Mouse (Mus musculus) ES-E14 (cell line): ENCODE measurements around the gene Ccdc89. TPM values are rescaled to one million over a fixed set of nuclear protein-coding genes. Genes with fewer than 3 reads are reported as not detected.

Experiments
- DNase-seq: peaks from one replicate; pipeline ENCODE4 v3.0.0-alpha.2; 2013; ENCODE audit warnings: low read depth, low spot score
- H3K27ac ChIP-seq: 2 replicates; pipeline ENCODE4 v1.5.1; 2012; ENCODE audit warnings: low read depth, mild to moderate bottlenecking, low read length, moderate library complexity, mixed read lengths; ENCODE audit not compliant: poor library complexity, insufficient read depth, severe bottlenecking
- H3K36me3 ChIP-seq: 2 replicates; pipeline ENCODE4 v1.6.1; 2012; ENCODE audit warnings: mild to moderate bottlenecking, low read length, moderate library complexity, mixed read lengths; ENCODE audit not compliant: control insufficient read depth, poor library complexity, insufficient read depth, severe bottlenecking
- H3K4me1 ChIP-seq, 2 experiments: fragments of 150-350 bp in 1 of 2; sonication (generic) in 1 of 2; 2 replicates each; pipeline ENCODE4 v1.6.1; 2012; ENCODE audit warnings: low read length in 2 of 2, mild to moderate bottlenecking in 1 of 2, mixed read lengths in 1 of 2; ENCODE audit not compliant: control insufficient read depth in 2 of 2, insufficient read depth in 2 of 2, poor library complexity in 1 of 2
- H3K4me3 ChIP-seq, 2 experiments: fragments of 150-350 bp in 1 of 2; sonication (generic) in 1 of 2; 2 replicates each; pipeline ENCODE4 v1.5.1; 2012; ENCODE audit warnings: low read length in 2 of 2, low read depth in 1 of 2, mild to moderate bottlenecking in 1 of 2, mixed read lengths in 1 of 2; ENCODE audit not compliant: insufficient read depth in 1 of 2, poor library complexity in 1 of 2, severe bottlenecking in 1 of 2
- H3K9ac ChIP-seq: 2 replicates; pipeline ENCODE4 v1.6.1; 2012; ENCODE audit warnings: low read depth, mild to moderate bottlenecking, low read length, mixed read lengths; ENCODE audit not compliant: poor library complexity, insufficient read depth, severe bottlenecking
- H3K9me3 ChIP-seq: fragments of 150-350 bp; sonication (generic); 2 replicates; pipeline ENCODE4 v1.6.1; 2012; ENCODE audit warnings: low read depth, mild to moderate bottlenecking, low read length; ENCODE audit not compliant: control insufficient read depth, insufficient read depth
- CHD2 ChIP-seq: IDR thresholded peaks from 2 replicates; pipeline ENCODE4 v1.6.1; 2014; ENCODE audit warnings: mild to moderate bottlenecking, low read depth, low read length, inconsistent platforms
- HCFC1 ChIP-seq: IDR thresholded peaks from 2 replicates; pipeline ENCODE4 v1.6.1; 2012; ENCODE audit warnings: low read length, inconsistent platforms, borderline replicate concordance; ENCODE audit not compliant: insufficient read depth
- MAFK ChIP-seq: IDR thresholded peaks from 2 replicates; pipeline ENCODE4 v1.6.1; 2014; ENCODE audit warnings: mild to moderate bottlenecking, low read depth, low read length, inconsistent platforms; ENCODE audit not compliant: insufficient read depth
- ZC3H11A ChIP-seq: IDR thresholded peaks from 2 replicates; pipeline ENCODE4 v1.6.1; 2012; ENCODE audit warnings: low read depth, mild to moderate bottlenecking, inconsistent platforms, low read length, borderline replicate concordance
- ZNF384 ChIP-seq: IDR thresholded peaks from 2 replicates; pipeline ENCODE4 v1.6.1; 2012; ENCODE audit warnings: low read depth, low read length, inconsistent platforms
- in situ Hi-C, 2 experiments: fragments of 600-800 bp; cut with MboI; formaldehyde crosslinking; loops; one replicate each; pipeline ENCODE4 v1.15.1; 2025; ENCODE audit warnings: low sequenced_read_pairs in 2 of 2, inconsistent platforms in 1 of 2; ENCODE audit not compliant: unreplicated experiment in 2 of 2
- total RNA-seq: library from RNA; depleted of rRNA; stranded (reverse); fragments of 300-350 nt; gene quantifications from 2 replicates; pipeline ENCODE4 v1.2.3, GENCODE M21; 2012

Gene Ccdc89
- total RNA-seq, 1 experiment = 1.0 TPM

DNA sequence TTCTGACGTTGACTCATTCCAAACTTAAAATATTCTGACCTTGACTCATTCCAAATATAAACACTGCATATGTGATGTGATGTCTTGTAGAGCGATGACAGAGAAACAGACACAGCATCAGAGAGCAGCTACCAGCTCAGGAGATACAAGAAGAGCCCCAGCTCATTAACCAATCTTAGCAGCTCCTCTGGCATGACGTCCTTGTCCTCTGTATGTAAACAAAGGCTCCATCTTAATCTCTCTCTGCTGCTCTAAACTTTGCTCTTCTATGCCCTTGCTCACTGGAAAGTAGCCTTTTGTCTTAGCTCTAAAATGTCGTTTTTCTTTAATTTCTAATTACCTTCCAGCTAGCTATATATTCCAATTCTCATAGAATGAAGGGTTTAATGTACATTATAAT, 31.3 kb upstream of the Ccdc89 start:
- no peak overlapping the region for H3K9ac ChIP-seq
- no peak overlapping the region for H3K4me3 ChIP-seq
- TF ChIP-seq MAFK = no peak
- no peak for TF ChIP-seq ZC3H11A
- TF ChIP-seq ZNF384 = no peak
- no peak for TF ChIP-seq CHD2
- no peak for TF ChIP-seq HCFC1
- H3K4me1 ChIP-seq = no peaks in the 10 kb centered on the region
- in situ Hi-C loops = no loop called here
- H3K9me3 ChIP-seq = no peaks in the 10 kb centered on the region
- H3K27ac ChIP-seq = no peak overlapping the region
- H3K36me3 ChIP-seq = no peaks in the 10 kb centered on the region
- DNase-seq = no peak

GRCm38 (mm10) chr7:90395928-90396327, 30.4 kb upstream of the Ccdc89 start:
- Histone ChIP-seq H3K36me3 (no peaks in the 10 kb centered on the region), H3K9ac (no peak overlapping the region), H3K27ac (no peak overlapping the region), H3K9me3 (no peaks in the 10 kb centered on the region), H3K4me1 (no peaks in the 10 kb centered on the region), H3K4me3 (no peak overlapping the region)
- TF ChIP-seq MAFK = no peak
- TF ChIP-seq ZNF384 = no peak
- TF ChIP-seq CHD2 = no peak
- no peak for TF ChIP-seq ZC3H11A
- no peak for TF ChIP-seq HCFC1
- in situ Hi-C loops = no loop called here
- no peak for DNase-seq

GRCm38 (mm10) chr7:90409934-90410333, 16.4 kb upstream of the Ccdc89 start:
- in situ Hi-C loops = no loop called here
- Histone ChIP-seq H3K4me3 (no peak overlapping the region), H3K4me1 (no peaks in the 10 kb centered on the region), H3K9me3 (no peaks in the 10 kb centered on the region), H3K36me3 (no peaks in the 10 kb centered on the region), H3K27ac (no peak overlapping the region), H3K9ac (no peak overlapping the region)
- peak; percentile 64 for DNase-seq
- TF ChIP-seq ZC3H11A (peak; percentile 47; the same call in 1 of the 2 replicates), MAFK (no peak)

- peak overlapping the region; percentile 51 to 81; a peak in 3 of 4 replicates for H3K4me3 ChIP-seq
- TF ChIP-seq MAFK (no peak), ZNF384 (no peak), ZC3H11A (no peak), CHD2 (no peak), HCFC1 (no peak)
- H3K9ac ChIP-seq = peak overlapping the region; percentile 8; the same call in 1 of the 2 replicates
- DNase-seq = no peak
- peaks cover 4 to 5% of the 10 kb centered on the region in 2 experiments; a peak in 3 of 4 replicates for H3K4me1 ChIP-seq
- H3K9me3 ChIP-seq = no peaks in the 10 kb centered on the region
- no peak overlapping the region for H3K27ac ChIP-seq
- H3K36me3 ChIP-seq = no peaks in the 10 kb centered on the region
- in situ Hi-C loops = loop anchor here in 1 of 2 experiments (25.0 kb wide), 1 partner anchor 465 kb away; no protein-coding TSS in a partner anchor
Observed at GRCm38 (mm10) chr7:90427006-90427405, 629 bp downstream of the Ccdc89 start.

DNA sequence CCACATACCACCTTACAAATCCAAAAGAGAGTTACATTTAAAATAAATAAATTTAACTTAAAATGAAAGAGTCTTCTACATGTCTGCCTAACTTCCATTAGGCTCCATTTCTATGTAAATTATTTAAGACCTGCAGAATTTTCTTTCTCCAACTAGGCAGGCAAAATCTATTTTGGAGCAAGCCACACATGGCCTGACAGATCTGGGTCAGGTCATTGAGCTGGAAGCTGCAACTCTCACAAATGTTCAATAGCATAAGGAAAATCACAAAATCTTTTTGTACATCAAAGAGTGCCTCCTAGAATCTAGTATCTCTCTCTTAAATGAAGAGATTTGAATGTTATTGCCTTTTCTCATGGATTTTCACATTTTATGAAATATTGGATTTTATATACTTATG, 5.8 kb downstream of the Ccdc89 start:
- TF ChIP-seq CHD2 (no peak), MAFK (no peak), ZC3H11A (no peak), HCFC1 (no peak), ZNF384 (no peak)
- no peak for DNase-seq
- Histone ChIP-seq H3K9ac (no peak overlapping the region), H3K36me3 (no peaks in the 10 kb centered on the region), H3K9me3 (no peaks in the 10 kb centered on the region), H3K4me1 (peaks cover 1 to 2% of the 10 kb centered on the region in 2 experiments; a peak in 2 of 4 replicates), H3K4me3 (no peak overlapping the region), H3K27ac (no peak overlapping the region)
- in situ Hi-C loops = loop anchor here in 1 of 2 experiments (25.0 kb wide), 1 partner anchor 470 kb away; no protein-coding TSS in a partner anchor
